Mouse (Mus musculus) right cerebral cortex, adult 18-20 months (tissue): Measurements from ENCODE around the gene Hamp2.
A peak's percentile ranks its signal among the peaks of the same experiment; 100 is the strongest.
"Not testable (repeated sequence)": the region's sequence is repeated elsewhere in the genome, so short reads cannot be mapped to it uniquely, and the experiment has no call there.

Experiments used
- DNase-seq: peaks from one replicate; pipeline ENCODE4 v3.0.0; 2022; ENCODE audit warnings: mixed read lengths

Hamp2 gene

GRCm38 (mm10) chr7:30952441-30953265 is 28.2 kb upstream of the Hamp2 start:
- no peak for DNase-seq

- DNase-seq = not testable (repeated sequence)
These were observed 25.4 kb upstream of the Hamp2 start for GRCm38 (mm10) chr7:30949902-30950301.

GRCm38 (mm10) chr7:30945876-30946275 is 21.4 kb upstream of the Hamp2 start:
- no peak for DNase-seq

GRCm38 (mm10) chr7:30945466-30945865 is 21.0 kb upstream of the Hamp2 start:
- DNase-seq = not testable (repeated sequence)

- not testable (repeated sequence) for DNase-seq
These were observed 20.2 kb upstream of the Hamp2 start for GRCm38 (mm10) chr7:30944706-30945105.

- DNase-seq = no peak
These were observed 19.6 kb upstream of the Hamp2 start, which contains the start of gene Hamp for GRCm38 (mm10) chr7:30943909-30944635. Gene Hamp (minus strand): TSS chr7:30944032.

GRCm38 (mm10) chr7:30942365-30942764 is 17.9 kb upstream of the Hamp2 start:
- not testable (repeated sequence) for DNase-seq

- DNase-seq = not testable (repeated sequence)
These were observed 15.6 kb upstream of the Hamp2 start for GRCm38 (mm10) chr7:30940070-30940469.

GRCm38 (mm10) chr7:30935422-30936099 is 11.1 kb upstream of the Hamp2 start:
- DNase-seq = not testable (repeated sequence)

GRCm38 (mm10) chr7:30924071-30924470 is 410 bp downstream of the Hamp2 start:
- no peak for DNase-seq

- not testable (repeated sequence) for DNase-seq
These were observed 2.0 kb downstream of the Hamp2 start for GRCm38 (mm10) chr7:30922490-30922889.

GRCm38 (mm10) chr7:30920217-30920616 is 4.3 kb downstream of the Hamp2 start:
- no peak for DNase-seq

- DNase-seq = no peak
These were observed 7.3 kb downstream of the Hamp2 start for GRCm38 (mm10) chr7:30917219-30917618.

- peak; percentile 23 for DNase-seq
These were observed 7.8 kb downstream of the Hamp2 start for GRCm38 (mm10) chr7:30916713-30917112.

- DNase-seq = peak; percentile 52
These were observed 9.7 kb downstream of the Hamp2 start, which contains the start of gene Mag for GRCm38 (mm10) chr7:30914732-30915131. Gene Mag (minus strand): TSS chr7:30914873.

GRCm38 (mm10) chr7:30909773-30910172 is 14.7 kb downstream of the Hamp2 start:
- no peak for DNase-seq

- no peak for DNase-seq
These were observed 15.5 kb downstream of the Hamp2 start for GRCm38 (mm10) chr7:30908992-30909431.

GRCm38 (mm10) chr7:30908277-30908991 is 16.0 kb downstream of the Hamp2 start:
- DNase-seq = no peak

- DNase-seq = no peak
These were observed 20.4 kb downstream of the Hamp2 start for GRCm38 (mm10) chr7:30904042-30904441.

- DNase-seq = no peak
These were observed 29.3 kb downstream of the Hamp2 start for GRCm38 (mm10) chr7:30895217-30895616.

- DNase-seq = no peak
These were observed 32.0 kb downstream of the Hamp2 start for GRCm38 (mm10) chr7:30892515-30892914.

- no peak for DNase-seq
These were observed 32.7 kb downstream of the Hamp2 start for GRCm38 (mm10) chr7:30891746-30892145.
